Mouse (Mus musculus) heart, embryonic 11.5 days (tissue): ENCODE measurements around the gene Scn11a. TPM values are rescaled to one million over a fixed set of nuclear protein-coding genes. Genes with fewer than 3 reads are reported as not detected.

Experiments used
- ATAC-seq: fragments of 200-750 bp; cut with Nextera tagmentation; replicated peaks from 2 replicates; pipeline ENCODE4 v1.8.0; 2017; ENCODE audit warnings: moderate library complexity; ENCODE audit not compliant: insufficient number of reproducible peaks, low FRiP score, low TSS enrichment
- H3K27ac ChIP-seq: fragments of 300-500 bp; sonication (generic); 2 replicates; pipeline ENCODE4 v1.5.1; 2014; ENCODE audit warnings: mild to moderate bottlenecking, low read depth, low read length
- H3K27me3 ChIP-seq: fragments of 300-500 bp; sonication (generic); 2 replicates; pipeline ENCODE4 v1.6.1; 2014; ENCODE audit warnings: mild to moderate bottlenecking, low read length, mixed read lengths; ENCODE audit not compliant: control insufficient read depth, insufficient read depth
- H3K36me3 ChIP-seq: fragments of 300-500 bp; sonication (generic); 2 replicates; pipeline ENCODE4 v1.6.1; 2014; ENCODE audit warnings: mild to moderate bottlenecking, low read length, moderate library complexity, mixed read lengths; ENCODE audit not compliant: control insufficient read depth, insufficient read depth
- H3K4me1 ChIP-seq: fragments of 300-500 bp; sonication (generic); 2 replicates; pipeline ENCODE4 v1.6.1; 2014; ENCODE audit warnings: low read length; ENCODE audit not compliant: control insufficient read depth, insufficient read depth
- H3K4me2 ChIP-seq: fragments of 300-500 bp; sonication (generic); 2 replicates; pipeline ENCODE4 v1.6.1; 2014; ENCODE audit warnings: mild to moderate bottlenecking, moderate library complexity
- H3K4me3 ChIP-seq: fragments of 300-500 bp; sonication (generic); 2 replicates; pipeline ENCODE4 v1.5.1; 2014; ENCODE audit warnings: low read depth, low read length
- H3K9ac ChIP-seq: fragments of 300-500 bp; sonication (generic); 2 replicates; pipeline ENCODE4 v1.6.1; 2014; ENCODE audit warnings: mild to moderate bottlenecking, low read depth, low read length, moderate library complexity
- H3K9me3 ChIP-seq: fragments of 300-500 bp; sonication (generic); replicated peaks from 2 replicates; pipeline ENCODE4 v1.6.1; 2016; ENCODE audit warnings: low read length; ENCODE audit not compliant: control insufficient read depth
- WGBS: fragments of 180-500 bp; shearing (Covaris S2); extraction: QIAGEN DNeasy Blood & Tissue Kit; methylation state at CpG from one replicate; pipeline ENCODE4 v1.1.7; 2014; ENCODE audit not compliant: insufficient replicate concordance; 5-methylcytosine and 5-hydroxymethylcytosine counted together
- polyA plus RNA-seq: library from polyadenylated mRNA; unstranded; fragments of >200 nt; fragmentation: Nextera tagmentation; extraction: Ambion mirVana; gene quantifications from 2 replicates; pipeline ENCODE4 v1.2.1, GENCODE M21; 2014

Scn11a gene
- polyA plus RNA-seq, 1 experiment from 2014 or later, result 0.06 TPM

DNA sequence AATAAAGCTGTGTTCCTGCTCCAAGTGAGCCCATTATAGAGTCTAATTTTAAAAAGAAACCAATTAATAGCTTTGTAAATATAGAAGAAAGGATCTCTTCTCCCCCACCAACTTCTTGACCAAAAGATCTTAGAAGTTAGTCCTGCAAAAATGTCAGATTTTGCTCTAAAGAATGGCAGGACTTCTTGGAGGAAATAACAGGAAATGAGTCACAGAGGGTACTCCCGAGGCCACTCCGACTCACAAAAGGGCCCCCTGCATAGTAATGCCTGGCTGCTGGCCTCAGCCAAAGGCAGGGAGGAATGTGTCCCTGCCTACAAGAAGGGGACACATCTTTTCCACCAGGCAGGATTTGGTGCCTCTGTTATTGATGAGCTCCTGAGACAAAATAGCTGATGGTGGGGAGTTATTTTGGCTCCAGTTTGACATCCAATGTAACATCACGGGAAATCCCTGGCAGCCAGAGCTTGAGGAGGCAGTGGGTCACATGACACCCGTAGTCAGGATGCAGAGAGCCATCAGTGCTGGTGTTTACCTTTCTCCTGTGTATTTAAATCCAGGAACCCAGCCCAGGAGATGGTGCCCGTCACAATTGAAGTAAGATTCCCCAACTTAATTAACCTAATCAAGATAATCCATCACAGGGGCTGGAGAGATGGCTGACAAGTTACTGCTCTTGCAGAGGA, 84.0 kb downstream of the Scn11a start:
- ATAC-seq, result no peak
- no peaks in the 10 kb centered on the region for H3K9me3 ChIP-seq
- H3K4me3 ChIP-seq, result no peak overlapping the region
- H3K27me3 ChIP-seq, result no peaks in the 10 kb centered on the region
- H3K9ac ChIP-seq, result no peak overlapping the region
- H3K27ac ChIP-seq, result no peak overlapping the region
- no peaks in the 10 kb centered on the region for H3K36me3 ChIP-seq
- H3K4me2 ChIP-seq, result no peak overlapping the region
- WGBS, result 32% methylated on average over 5 of the region's 5 CpGs
- H3K4me1 ChIP-seq, result no peaks in the 10 kb centered on the region

DNA sequence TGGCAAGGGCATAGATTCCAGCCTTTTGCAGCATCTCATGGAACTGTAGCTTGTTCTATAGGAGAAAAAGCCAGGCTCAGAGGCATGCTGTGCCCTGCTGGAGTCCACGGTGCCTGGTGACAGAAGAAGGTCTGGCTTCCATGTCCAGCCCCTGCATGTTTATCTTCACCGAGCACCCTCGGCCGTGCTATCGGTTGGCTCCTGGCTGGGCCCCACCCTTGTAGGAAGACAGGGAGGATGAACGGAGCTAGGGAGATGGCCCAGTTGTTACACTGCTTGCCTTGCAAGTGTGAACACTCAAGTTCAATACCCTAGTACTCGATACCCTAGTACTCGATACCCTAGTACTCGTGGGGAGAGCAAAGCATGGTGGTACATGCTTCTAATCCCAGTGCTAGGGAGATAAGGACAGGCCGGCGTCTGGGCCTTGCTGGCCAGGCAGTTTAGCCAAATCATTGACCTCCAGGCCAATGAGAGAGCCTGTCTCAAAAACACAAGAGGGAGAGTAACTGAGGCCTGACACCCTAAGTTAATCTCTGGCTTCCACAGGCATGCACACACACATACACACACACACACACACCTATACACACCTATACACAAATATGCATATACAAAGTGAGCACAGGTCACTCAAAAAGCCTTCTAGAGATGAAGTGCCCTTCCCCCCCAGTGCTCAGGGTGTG, 96.7 kb downstream of the Scn11a start:
- peak; percentile 87 for ATAC-seq
- WGBS, result 59% methylated on average over 11 of the region's 11 CpGs

DNA sequence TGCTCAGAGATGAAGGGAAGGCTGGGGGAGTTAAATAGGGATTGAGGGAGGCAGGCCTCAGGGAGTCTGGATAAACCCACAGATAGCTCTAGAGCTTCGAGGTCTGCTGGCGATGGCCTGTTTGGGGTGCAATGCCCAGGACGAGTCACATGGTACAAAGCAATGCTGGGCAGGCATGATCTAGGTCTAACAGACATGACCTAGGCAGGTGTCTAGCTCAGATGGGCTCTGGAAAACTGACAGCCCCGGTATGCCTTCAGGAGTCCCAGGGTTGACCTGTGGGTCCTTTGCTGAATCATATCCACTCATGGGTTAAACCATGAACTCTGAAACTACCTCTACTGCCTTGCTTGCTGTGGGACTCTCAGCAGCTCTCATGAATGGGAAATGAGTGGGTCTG, 98.3 kb downstream of the Scn11a start:
- no peak overlapping the region for H3K9ac ChIP-seq
- no peaks in the 10 kb centered on the region for H3K9me3 ChIP-seq
- H3K4me1 ChIP-seq, result peaks cover 10% of the 10 kb centered on the region
- H3K4me2 ChIP-seq, result no peak overlapping the region
- no peak overlapping the region for H3K27ac ChIP-seq
- H3K36me3 ChIP-seq, result no peaks in the 10 kb centered on the region
- no peaks in the 10 kb centered on the region for H3K27me3 ChIP-seq
- H3K4me3 ChIP-seq, result no peak overlapping the region
- WGBS, result 80% methylated on average over 4 of the region's 4 CpGs
- ATAC-seq, result no peak

More for the DNA sequence above, 96.7 kb downstream of the Scn11a start:
- Histone ChIP-seq H3K4me1 (peaks cover 10% of the 10 kb centered on the region), H3K4me3 (no peak overlapping the region), H3K27ac (peak overlapping the region; percentile 57; the same call in 1 of the 2 replicates), H3K36me3 (no peaks in the 10 kb centered on the region), H3K9me3 (no peaks in the 10 kb centered on the region), H3K9ac (no peak overlapping the region), H3K27me3 (no peaks in the 10 kb centered on the region), H3K4me2 (no peak overlapping the region)

DNA sequence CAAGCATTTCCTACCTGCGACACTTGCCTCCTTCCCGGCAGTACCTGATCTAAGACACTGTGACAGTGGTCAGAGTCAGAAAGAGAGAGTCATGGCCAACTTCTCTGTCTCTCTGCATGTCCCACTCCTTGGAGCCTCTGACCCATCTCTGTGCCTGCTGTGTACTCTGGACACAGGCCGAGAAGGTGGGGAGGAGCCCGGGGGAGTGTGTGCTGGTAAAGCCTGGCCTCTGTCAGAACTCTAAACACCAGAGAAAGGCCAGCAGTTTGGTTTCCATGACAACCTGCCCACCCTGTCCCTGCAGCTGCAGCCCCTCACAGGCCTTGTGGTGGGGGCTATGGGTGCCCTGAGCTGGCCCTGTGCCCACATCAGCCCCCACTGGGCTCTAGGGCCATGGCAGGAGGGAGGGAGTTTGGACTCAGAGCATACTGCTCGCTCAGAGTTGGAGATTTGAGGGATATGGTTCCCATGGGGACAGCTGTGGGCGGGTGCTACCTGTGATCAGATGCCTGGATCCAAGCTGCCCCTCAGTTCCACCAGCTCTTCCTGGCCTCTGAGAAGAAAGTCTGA, 99.9 kb downstream of the Scn11a start:
- Histone ChIP-seq H3K4me2 (no peak overlapping the region), H3K27ac (no peak overlapping the region), H3K4me1 (peaks cover 10% of the 10 kb centered on the region), H3K36me3 (no peaks in the 10 kb centered on the region), H3K4me3 (no peak overlapping the region), H3K9ac (no peak overlapping the region), H3K9me3 (no peaks in the 10 kb centered on the region), H3K27me3 (no peaks in the 10 kb centered on the region)
- ATAC-seq, result no peak
- WGBS, result 66% methylated on average over 6 of the region's 6 CpGs

DNA sequence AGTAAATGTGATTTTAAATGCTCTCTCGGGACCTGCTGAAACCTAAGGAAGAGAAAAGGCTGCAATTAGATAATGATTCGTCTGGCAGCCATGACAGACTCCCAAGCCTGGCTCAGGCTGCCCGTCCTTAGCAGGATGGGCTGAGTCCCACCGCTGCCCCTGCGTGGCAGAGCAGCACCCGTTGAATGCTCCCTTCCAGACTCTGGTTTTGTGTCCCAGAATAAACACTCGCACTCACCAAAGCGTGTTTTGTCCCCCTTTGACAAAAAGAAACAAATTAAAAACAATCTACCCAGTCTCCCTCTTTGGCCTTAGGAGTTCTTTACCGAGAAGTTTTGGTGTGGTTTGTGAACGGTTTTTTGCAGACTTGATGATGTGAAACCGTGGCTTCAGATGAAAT, 106.0 kb downstream of the Scn11a start, which contains the start of gene Scn10a:
Gene Scn10a (minus strand): TSS at position 101 of the 400 bp plus-strand sequence.
- 74% methylated on average over 11 of the region's 11 CpGs for WGBS
- H3K4me3 ChIP-seq, result no peak within 1 kb of the TSS

DNA sequence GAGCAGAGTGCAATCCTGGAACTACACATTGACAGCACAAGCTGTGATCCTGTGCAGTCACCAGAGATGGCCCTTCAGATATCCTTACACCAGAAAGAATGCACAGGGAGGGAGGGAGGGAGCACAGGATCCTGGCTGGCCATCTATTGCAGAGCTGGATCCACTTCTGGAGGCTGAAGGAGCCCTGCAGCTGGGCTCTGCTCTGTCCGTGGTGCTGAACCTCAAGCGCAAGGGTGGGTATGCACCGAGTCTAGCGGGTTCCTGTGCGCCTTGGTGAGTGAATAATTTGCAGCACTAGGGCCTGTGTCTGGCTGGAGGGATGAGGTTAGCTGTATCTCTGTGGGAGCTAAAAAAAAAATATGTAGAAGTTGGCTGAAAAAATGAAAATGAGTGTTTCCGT, 118.6 kb downstream of the Scn11a start:
- Histone ChIP-seq H3K9me3 (no peaks in the 10 kb centered on the region), H3K36me3 (no peaks in the 10 kb centered on the region), H3K27ac (no peak overlapping the region), H3K4me2 (no peak overlapping the region), H3K9ac (no peak overlapping the region), H3K4me3 (no peak overlapping the region), H3K4me1 (no peaks in the 10 kb centered on the region), H3K27me3 (no peaks in the 10 kb centered on the region)
- 0 out of 2 replicates have a peak, but pooled peaks have one; percentile 22 for ATAC-seq
- WGBS, result 9% methylated on average over 6 of the region's 6 CpGs

More for the DNA sequence above, 106.0 kb downstream of the Scn11a start, which contains the start of gene Scn10a:
- no peaks in the 10 kb centered on the region for H3K27me3 ChIP-seq
- no peak within 1 kb of the TSS for H3K4me2 ChIP-seq
- no peak for ATAC-seq
- no peak within 1 kb of the TSS for H3K27ac ChIP-seq
- H3K9me3 ChIP-seq, result no peaks in the 10 kb centered on the region
- H3K4me1 ChIP-seq, result no peaks in the 10 kb centered on the region
- H3K36me3 ChIP-seq, result no peaks in the 10 kb centered on the region
- H3K9ac ChIP-seq, result no peak within 1 kb of the TSS

Other genes starting within 250 kb of the Scn11a start
- gene Scn5a, start 246.4 kb downstream of the Scn11a start, polyA plus RNA-seq, result 8.0 and 8.6 TPM in 2 replicates
- gene Scn10a, start 106.1 kb downstream of the Scn11a start, polyA plus RNA-seq, result 1.1 and 1.3 TPM in 2 replicates
- gene Wdr48, start 69.4 kb upstream of the Scn11a start, polyA plus RNA-seq, result 39.9 and 49.5 TPM in 2 replicates
- gene Gorasp1, start 112.1 kb upstream of the Scn11a start, polyA plus RNA-seq, result 18.0 and 20.3 TPM in 2 replicates
- gene Ttc21a, start 112.2 kb upstream of the Scn11a start, polyA plus RNA-seq, result 0.23 and 0.37 TPM in 2 replicates
- gene Csrnp1, start 159.2 kb upstream of the Scn11a start, polyA plus RNA-seq, result 3.3 and 4.2 TPM in 2 replicates
- gene Xirp1, start 198.1 kb upstream of the Scn11a start, polyA plus RNA-seq, result 38.2 and 64.5 TPM in 2 replicates
- 2.3 and 3.1 TPM in 2 replicates for gene Cx3cr1, start 244.4 kb upstream of the Scn11a start, polyA plus RNA-seq